Mouse (Mus musculus) testis, adult 2 months (tissue): Measurements from ENCODE around the gene Hk3. TPM values are rescaled to one million over a fixed set of nuclear protein-coding genes. Genes with fewer than 3 reads are reported as not detected.

Source experiments
- H3K27ac ChIP-seq: fragments of 200-500 bp; 2 replicates; pipeline ENCODE4 v1.5.1; 2012; ENCODE audit warnings: low read depth, low read length; ENCODE audit not compliant: control insufficient read depth, insufficient read depth
- H3K27me3 ChIP-seq: fragments of 200-500 bp; 2 replicates; pipeline ENCODE4 v1.6.1; 2012; ENCODE audit warnings: mild to moderate bottlenecking, low read length, moderate library complexity; ENCODE audit not compliant: control insufficient read depth, insufficient read depth
- H3K36me3 ChIP-seq: fragments of 200-500 bp; 2 replicates; pipeline ENCODE4 v1.6.1; 2012; ENCODE audit warnings: mild to moderate bottlenecking, low read length; ENCODE audit not compliant: control insufficient read depth, insufficient read depth
- H3K4me1 ChIP-seq: fragments of 200-500 bp; 2 replicates; pipeline ENCODE4 v1.6.1; 2012; ENCODE audit warnings: low read length; ENCODE audit not compliant: control insufficient read depth, insufficient read depth
- H3K4me3 ChIP-seq: fragments of 200-500 bp; 2 replicates; pipeline ENCODE4 v1.5.1; 2012; ENCODE audit warnings: low read depth, mild to moderate bottlenecking, low read length, moderate library complexity, mixed read lengths; ENCODE audit not compliant: control insufficient read depth
- CTCF ChIP-seq: fragments of 200-500 bp; IDR thresholded peaks from 2 replicates; pipeline ENCODE4 v1.5.1; 2012; ENCODE audit warnings: low read depth, mild to moderate bottlenecking, inconsistent platforms, low read length, moderate library complexity; ENCODE audit not compliant: control insufficient read depth, insufficient read depth, insufficient replicate concordance
- POLR2A ChIP-seq: fragments of 200-500 bp; IDR thresholded peaks from 2 replicates; pipeline ENCODE4 v1.6.1; 2012; ENCODE audit warnings: low read depth, mild to moderate bottlenecking, inconsistent platforms, low read length, moderate library complexity; ENCODE audit not compliant: control insufficient read depth
- polyA plus RNA-seq: library from polyadenylated mRNA; depleted of rRNA; stranded (reverse); fragments of >200 nt; gene quantifications from 2 replicates; pipeline ENCODE4 v1.2.3, GENCODE M21; 2012

The Hk3 gene
- polyA plus RNA-seq, 1 experiment = 1.2 TPM

DNA sequence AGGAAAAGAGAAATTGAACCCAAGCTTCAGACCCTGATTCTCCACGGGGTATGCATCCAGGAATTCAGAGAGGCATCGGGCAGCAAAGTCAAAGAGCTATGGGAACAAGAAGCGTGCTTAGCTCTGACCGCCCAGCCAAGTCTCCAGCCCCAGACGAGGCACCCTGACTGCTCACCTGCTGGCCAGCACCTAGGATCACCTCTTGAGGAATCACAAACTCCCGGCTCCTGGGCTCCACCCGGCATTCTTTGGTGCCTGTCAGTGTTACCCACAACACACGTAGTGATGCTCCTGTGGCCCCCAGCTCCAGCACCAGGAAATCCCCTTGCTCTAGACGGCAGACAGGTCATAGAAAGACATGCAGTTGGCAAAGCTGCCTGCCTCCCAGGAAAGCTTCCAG lies 6.7 kb downstream of the Hk3 start:
- TF ChIP-seq CTCF (no peak), POLR2A (no peak)
- Histone ChIP-seq H3K4me3 (no peak overlapping the region), H3K36me3 (no peaks in the 10 kb centered on the region), H3K4me1 (peaks cover 5% of the 10 kb centered on the region; the same call in 1 of the 2 replicates), H3K27me3 (no peaks in the 10 kb centered on the region), H3K27ac (no peak overlapping the region)

DNA sequence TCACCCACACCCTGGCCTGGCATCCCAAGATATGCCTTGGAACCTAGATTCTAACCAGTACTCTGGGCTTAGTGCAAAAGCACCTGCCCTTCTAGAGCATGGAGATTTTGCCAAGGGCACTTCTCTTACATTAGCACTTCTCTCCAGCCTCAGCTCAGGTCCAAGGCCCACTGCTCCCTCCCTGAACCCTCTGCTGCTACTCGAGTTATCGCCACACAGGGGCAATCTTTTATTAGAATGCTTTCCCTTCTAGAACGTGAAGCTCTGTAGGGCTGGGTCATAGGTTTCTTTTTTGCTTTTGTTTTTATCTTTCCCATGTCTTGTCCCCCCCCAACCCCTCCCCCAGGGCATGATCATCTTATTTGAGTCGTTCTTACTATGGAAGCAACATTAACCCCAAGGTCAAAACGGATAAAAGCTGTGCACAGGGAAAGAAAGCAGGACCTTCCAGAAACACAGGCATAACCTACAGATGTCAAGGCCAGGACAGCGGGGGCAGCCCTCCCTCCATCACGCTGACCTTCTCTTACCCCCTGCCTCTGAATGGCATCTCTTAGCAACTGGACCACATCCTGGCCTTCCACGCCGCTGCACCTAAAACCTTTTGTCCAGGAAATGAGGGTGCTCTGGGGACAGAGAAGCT lies 7.4 kb downstream of the Hk3 start:
- no peak for TF ChIP-seq CTCF
- no peak for TF ChIP-seq POLR2A
- no peaks in the 10 kb centered on the region for H3K27me3 ChIP-seq
- H3K4me3 ChIP-seq = no peak overlapping the region
- H3K36me3 ChIP-seq = no peaks in the 10 kb centered on the region
- peaks cover 5% of the 10 kb centered on the region; the same call in 1 of the 2 replicates for H3K4me1 ChIP-seq
- no peak overlapping the region for H3K27ac ChIP-seq

DNA sequence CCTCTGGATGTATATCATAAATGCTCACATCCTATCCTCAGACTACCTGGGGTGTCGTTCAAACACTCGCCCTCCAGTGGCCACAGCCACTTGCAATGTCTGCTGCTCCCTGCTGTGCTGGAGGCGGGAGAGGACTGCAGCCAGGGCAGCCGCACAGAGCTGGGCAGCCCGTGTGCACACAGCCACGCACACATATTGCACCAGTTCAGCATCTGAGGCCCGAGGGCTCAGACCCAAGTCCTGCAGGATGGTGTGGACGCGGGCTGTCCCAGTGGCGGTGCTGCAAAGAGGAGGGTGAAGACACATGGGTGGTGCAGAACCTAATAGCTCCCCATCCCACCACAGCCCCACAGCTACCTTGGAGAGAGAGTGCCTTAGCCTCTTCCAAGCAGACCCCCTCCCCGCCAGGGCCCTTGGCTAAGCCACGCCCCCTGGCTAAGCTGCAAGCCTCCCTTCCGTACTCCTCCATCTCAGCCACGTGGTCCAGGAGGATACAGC lies 9.2 kb downstream of the Hk3 start:
- Histone ChIP-seq H3K4me3 (peak overlapping the region; percentile 2; the same call in 1 of the 2 replicates), H3K27ac (no peak overlapping the region), H3K36me3 (no peaks in the 10 kb centered on the region), H3K4me1 (peaks cover 10% of the 10 kb centered on the region), H3K27me3 (no peaks in the 10 kb centered on the region)
- TF ChIP-seq POLR2A (no peak), CTCF (no peak)

DNA sequence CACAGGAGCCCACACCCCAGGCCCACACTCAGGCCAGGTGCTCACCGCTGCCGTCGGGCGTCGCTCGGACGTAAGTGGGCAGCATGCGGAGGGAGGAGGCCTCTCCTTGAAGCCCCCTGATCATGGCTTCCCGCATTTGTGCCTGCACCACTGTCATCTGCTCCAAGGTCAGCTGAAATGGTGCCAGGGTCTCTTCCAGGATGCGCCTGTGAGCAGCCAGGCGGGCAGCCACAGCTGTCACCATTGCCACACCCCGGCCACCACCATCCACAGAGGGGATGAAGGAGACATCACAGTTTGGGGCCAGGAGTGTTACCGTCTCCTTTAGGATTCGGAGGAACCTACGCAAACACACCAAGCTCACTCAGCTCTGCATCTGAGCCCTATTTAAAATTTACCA lies 10.1 kb downstream of the Hk3 start:
- Histone ChIP-seq H3K27me3 (no peaks in the 10 kb centered on the region), H3K27ac (no peak overlapping the region), H3K4me1 (peaks cover 10% of the 10 kb centered on the region), H3K36me3 (no peaks in the 10 kb centered on the region), H3K4me3 (no peak overlapping the region)
- no peak for TF ChIP-seq POLR2A
- TF ChIP-seq CTCF = no peak

DNA sequence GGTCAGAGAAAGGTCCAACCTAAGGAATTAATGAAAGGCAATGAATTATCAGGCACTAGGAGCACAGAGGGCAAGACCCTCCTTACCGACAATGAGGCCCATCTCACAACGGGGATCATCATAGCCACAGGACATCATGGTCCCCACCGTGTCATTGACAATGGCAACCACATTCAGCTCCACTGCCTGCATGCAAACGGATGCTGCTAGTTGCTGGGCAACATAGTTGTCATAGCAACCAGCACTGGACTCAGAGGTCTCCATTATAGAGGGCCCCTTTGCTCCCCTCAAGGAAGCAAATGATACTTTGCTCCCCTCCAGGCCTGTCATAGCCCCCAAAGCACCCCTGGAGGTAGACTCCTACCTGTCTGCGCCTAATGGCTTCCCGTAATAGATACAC lies 12.6 kb downstream of the Hk3 start:
- Histone ChIP-seq H3K27me3 (no peaks in the 10 kb centered on the region), H3K27ac (no peak overlapping the region)

DNA sequence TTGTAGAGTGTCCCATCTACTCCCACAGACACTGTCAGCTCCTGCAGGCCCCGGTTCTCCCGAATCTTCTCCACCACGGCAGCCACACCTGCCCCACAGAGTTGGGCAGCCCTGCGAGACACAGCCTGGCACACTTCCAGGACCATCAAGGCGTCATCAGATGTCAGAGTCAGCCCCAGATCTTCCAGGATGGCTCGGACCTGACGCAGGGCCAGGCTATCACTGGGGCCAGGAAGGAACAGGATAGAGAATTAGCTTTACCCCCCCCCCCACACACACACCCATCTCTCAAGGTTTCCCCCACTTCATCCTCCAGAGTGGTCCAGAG lies 14.8 kb downstream of the Hk3 start:
- TF ChIP-seq POLR2A = no peak
- no peak for TF ChIP-seq CTCF
- no peaks in the 10 kb centered on the region for H3K36me3 ChIP-seq
- H3K4me1 ChIP-seq = peaks cover 5% of the 10 kb centered on the region
- H3K27ac ChIP-seq = no peak overlapping the region
- no peak overlapping the region for H3K4me3 ChIP-seq
- no peaks in the 10 kb centered on the region for H3K27me3 ChIP-seq

More for the DNA sequence above, 12.6 kb downstream of the Hk3 start:
- Histone ChIP-seq H3K4me3 (no peak overlapping the region), H3K4me1 (peaks cover 10% of the 10 kb centered on the region), H3K36me3 (no peaks in the 10 kb centered on the region)
- TF ChIP-seq CTCF (no peak), POLR2A (no peak)

DNA sequence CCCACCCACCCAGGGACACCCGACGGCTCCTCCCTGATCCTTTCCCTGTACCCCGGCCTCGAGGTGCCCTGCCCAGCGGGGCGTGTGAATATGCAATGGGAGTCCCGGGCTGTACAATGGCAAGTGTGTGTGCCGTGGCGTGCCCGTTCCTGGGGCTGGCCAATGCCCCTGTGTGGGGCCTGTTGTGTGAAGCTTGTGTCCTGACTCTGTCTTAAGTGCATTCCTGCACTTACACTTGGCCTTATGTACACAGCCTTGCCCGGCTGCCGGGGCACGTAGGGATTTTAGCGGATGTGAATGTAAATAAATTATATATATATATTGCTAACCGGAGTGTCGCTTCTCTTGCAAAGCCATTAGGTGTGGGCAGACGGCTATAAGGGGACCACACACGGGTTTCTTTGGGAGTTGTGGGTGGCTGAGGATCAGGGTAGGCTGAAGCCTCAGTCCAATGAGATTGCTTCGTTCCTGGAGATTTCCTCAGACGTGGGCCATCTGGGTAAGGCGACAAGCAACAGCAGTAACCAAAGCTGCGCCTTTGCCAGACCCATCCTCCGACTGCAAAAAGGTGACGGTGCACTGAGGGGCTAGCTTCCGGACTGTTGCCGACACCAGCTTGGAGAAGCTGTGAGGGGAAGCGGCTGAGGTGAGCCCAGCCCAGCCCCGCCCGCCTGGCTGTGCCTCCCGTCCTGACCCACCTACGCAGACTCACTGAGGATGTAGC lies 15.3 kb downstream of the Hk3 start:
- no peak overlapping the region for H3K4me3 ChIP-seq
- H3K27me3 ChIP-seq = no peaks in the 10 kb centered on the region
- no peaks in the 10 kb centered on the region for H3K36me3 ChIP-seq
- TF ChIP-seq POLR2A (no peak), CTCF (no peak)
- H3K27ac ChIP-seq = no peak overlapping the region
- H3K4me1 ChIP-seq = peaks cover 5% of the 10 kb centered on the region
